Mouse (Mus musculus) frontal cortex, adult (tissue): Measurements from ENCODE around the gene Ropn1.

Experiments used
- ATAC-seq: cut with Nextera tagmentation; 2 replicates; pipeline ENCODE4 v1.9.2; 2017; ENCODE audit warnings: mild to moderate bottlenecking, moderate library complexity, mixed read lengths; ENCODE audit not compliant: low TSS enrichment

The Ropn1 gene

GRCm38 (mm10) chr16:34649621-34650020 lies at the start of gene Ropn1:
Gene Ropn1, plus strand, starts transcription at chr16:34649921.
- ATAC-seq = no peak

- no peak for ATAC-seq
Observed at GRCm38 (mm10) chr16:34601954-34602353, 47.8 kb upstream of the Ropn1 start.

- no peak for ATAC-seq
Observed at GRCm38 (mm10) chr16:34603076-34603475, 46.6 kb upstream of the Ropn1 start.

GRCm38 (mm10) chr16:34603854-34604253 lies 45.9 kb upstream of the Ropn1 start:
- ATAC-seq = no peak

- no peak for ATAC-seq
Observed at GRCm38 (mm10) chr16:34605679-34606078, 44.0 kb upstream of the Ropn1 start.

- ATAC-seq = no peak
Observed at GRCm38 (mm10) chr16:34610137-34610536, 39.6 kb upstream of the Ropn1 start.

- no peak for ATAC-seq
Observed at GRCm38 (mm10) chr16:34614021-34614420, 35.7 kb upstream of the Ropn1 start.

GRCm38 (mm10) chr16:34627591-34627990 lies 22.1 kb upstream of the Ropn1 start:
- no peak for ATAC-seq

GRCm38 (mm10) chr16:34628397-34628796 lies 21.3 kb upstream of the Ropn1 start:
- peak; percentile 94 for ATAC-seq

GRCm38 (mm10) chr16:34635557-34635956 lies 14.2 kb upstream of the Ropn1 start:
- ATAC-seq = peak; percentile 62

GRCm38 (mm10) chr16:34643511-34644259 lies 6.0 kb upstream of the Ropn1 start:
- ATAC-seq = peak; percentile 87

GRCm38 (mm10) chr16:34653023-34653422 lies 3.3 kb downstream of the Ropn1 start:
- peak; percentile 83 for ATAC-seq

GRCm38 (mm10) chr16:34657566-34657965 lies 7.8 kb downstream of the Ropn1 start:
- ATAC-seq = peak; percentile 13; the same call in 1 of the 2 replicates

- peak; percentile 34; the same call in 1 of the 2 replicates for ATAC-seq
Observed at GRCm38 (mm10) chr16:34657983-34658382, 8.3 kb downstream of the Ropn1 start.

GRCm38 (mm10) chr16:34658388-34658787 lies 8.7 kb downstream of the Ropn1 start:
- ATAC-seq = no peak

- no peak for ATAC-seq
Observed at GRCm38 (mm10) chr16:34664553-34664952, 14.8 kb downstream of the Ropn1 start.

GRCm38 (mm10) chr16:34667031-34667726 lies 17.5 kb downstream of the Ropn1 start:
- peak; percentile 81 for ATAC-seq

GRCm38 (mm10) chr16:34668341-34668740 lies 18.6 kb downstream of the Ropn1 start:
- ATAC-seq = no peak

GRCm38 (mm10) chr16:34671966-34672365 lies 22.2 kb downstream of the Ropn1 start:
- ATAC-seq = no peak

GRCm38 (mm10) chr16:34672822-34673221 lies 23.1 kb downstream of the Ropn1 start:
- no peak for ATAC-seq

- no peak for ATAC-seq
Observed at GRCm38 (mm10) chr16:34674365-34674764, 24.6 kb downstream of the Ropn1 start.

GRCm38 (mm10) chr16:34681823-34682222 lies 32.1 kb downstream of the Ropn1 start:
- no peak for ATAC-seq

- no peak for ATAC-seq
Observed at GRCm38 (mm10) chr16:34689879-34690278, 40.2 kb downstream of the Ropn1 start.
